Mouse (Mus musculus): ENCODE measurements around the gene Olfr311. TPM values are rescaled to one million over a fixed set of nuclear protein-coding genes. Genes with fewer than 3 reads are reported as not detected.
A peak's percentile ranks its signal among the peaks of the same experiment; 100 is the strongest.
"Not testable (repeated sequence)": the region's sequence is repeated elsewhere in the genome, so short reads cannot be mapped to it uniquely, and the experiment has no call there.

Olfr311 gene
- polyA plus RNA-seq (2015; fragmentation: Nextera tagmentation; extraction: Ambion mirVana), result not detected in 2 replicates

DNA sequence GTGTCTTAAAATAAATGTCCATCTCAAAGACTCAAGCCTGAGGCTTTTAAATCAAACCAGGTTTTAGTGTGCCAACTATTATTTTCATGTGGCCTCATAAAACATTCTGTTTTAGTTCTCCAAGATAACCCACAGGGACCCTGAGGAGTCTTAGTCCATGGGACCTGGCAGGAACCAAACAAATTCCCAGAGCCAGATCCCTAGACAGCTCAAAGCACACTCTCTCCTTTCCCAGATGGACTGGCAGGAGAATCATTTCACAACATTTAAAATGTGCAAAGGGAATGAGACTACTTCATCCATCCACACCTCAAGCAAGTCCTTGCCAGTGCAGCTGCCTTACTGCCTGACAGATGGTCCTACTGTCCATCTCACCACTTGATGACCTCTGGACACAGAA is at the start of gene Olfr311:
Olfr311 (plus strand) TSS at position 301 of the 400 bp plus-strand sequence.
- H3K9me3 ChIP-seq; H3K27me3 ChIP-seq; H3K9ac ChIP-seq; ATAC-seq (ENCODE audit: low FRiP score, low read depth); H3K4me3 ChIP-seq; H3K27ac ChIP-seq (replicated peaks); H3K4me1 ChIP-seq (replicated peaks); H3K36me3 ChIP-seq; H3K4me2 ChIP-seq: not testable (repeated sequence)

DNA sequence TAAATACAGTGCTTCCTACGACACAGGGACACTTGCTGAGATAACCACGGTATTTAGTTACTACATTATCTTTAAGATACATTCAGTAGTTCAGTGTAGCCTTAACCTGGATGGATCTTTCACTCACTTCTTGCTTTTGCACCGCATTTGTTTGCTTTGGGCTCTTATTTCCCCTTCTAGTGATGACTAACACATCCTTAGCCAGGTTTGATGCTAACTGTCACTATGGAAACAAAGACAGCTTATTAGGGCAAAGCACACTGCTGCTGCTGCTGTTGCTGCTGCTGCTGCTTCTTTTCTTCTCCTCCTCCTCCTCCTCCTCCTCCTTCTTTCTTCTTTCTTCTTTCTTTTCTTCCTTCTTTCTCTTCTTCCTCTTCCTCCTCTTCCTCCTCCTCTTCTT is 49.5 kb upstream of the Olfr311 start:
- H3K9ac ChIP-seq, result 0 out of 2 replicates have a peak overlapping the region, but pooled peaks have one; percentile 17
- H3K27ac ChIP-seq (replicated peaks), result no peak overlapping the region
- no peak overlapping the region for H3K4me3 ChIP-seq
- no peaks in the 10 kb centered on the region for H3K27me3 ChIP-seq
- ATAC-seq (ENCODE audit: low FRiP score, low read depth), result no peak
- whole genome bisulfite sequencing, result 24% methylated on average over 3 of the region's 3 CpGs
- no peaks in the 10 kb centered on the region for H3K9me3 ChIP-seq
- H3K36me3 ChIP-seq, result no peaks in the 10 kb centered on the region
- H3K4me2 ChIP-seq, result no peak overlapping the region
- no peaks in the 10 kb centered on the region for H3K4me1 ChIP-seq (replicated peaks)

DNA sequence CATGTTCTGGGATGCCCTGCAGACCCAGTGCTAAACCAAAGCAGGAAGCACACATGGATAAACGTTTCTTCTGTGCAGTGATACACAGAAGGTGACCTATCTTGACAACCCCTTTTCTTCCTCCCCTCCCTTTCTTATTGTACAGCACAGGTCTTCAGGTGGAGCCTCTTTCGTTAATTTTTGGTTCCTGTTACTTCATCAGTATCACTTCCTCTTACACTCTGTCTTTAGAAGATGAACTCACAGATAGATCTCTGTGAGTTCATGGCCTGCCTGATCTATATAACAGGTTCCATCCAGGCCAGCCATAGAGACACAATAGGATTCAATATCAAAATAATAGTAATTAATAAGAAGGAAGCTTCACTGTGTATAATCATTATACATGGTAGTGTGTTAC is 49.0 kb upstream of the Olfr311 start:
- H3K9ac ChIP-seq, result no peak overlapping the region
- ATAC-seq (ENCODE audit: low FRiP score, low read depth), result no peak
- H3K4me1 ChIP-seq (replicated peaks), result no peaks in the 10 kb centered on the region
- no peak overlapping the region for H3K4me3 ChIP-seq
- H3K36me3 ChIP-seq, result no peaks in the 10 kb centered on the region
- H3K4me2 ChIP-seq, result no peak overlapping the region
- no peaks in the 10 kb centered on the region for H3K9me3 ChIP-seq
- 56% methylated on average over 2 of the region's 2 CpGs for WGBS
- no peaks in the 10 kb centered on the region for H3K27me3 ChIP-seq
- H3K27ac ChIP-seq (replicated peaks), result no peak overlapping the region

DNA sequence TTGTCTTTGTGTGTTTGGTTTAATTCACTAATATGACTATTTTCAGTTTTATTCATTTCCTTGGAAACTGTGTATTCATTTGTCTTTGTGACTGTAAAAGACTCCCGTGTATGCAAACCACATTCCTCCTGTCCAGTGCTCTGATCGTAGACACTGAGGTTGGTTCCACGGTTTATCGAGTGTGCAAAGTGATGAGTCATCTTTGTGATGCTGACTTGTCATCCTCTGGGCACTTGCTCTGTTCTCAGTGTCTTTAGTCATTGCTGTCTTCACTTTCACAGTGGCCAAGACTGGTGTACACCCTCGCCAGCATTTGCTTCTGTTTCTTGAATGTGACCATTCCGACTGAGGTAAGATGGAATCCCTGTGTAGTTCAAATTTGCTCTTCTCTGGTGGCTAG is 48.4 kb upstream of the Olfr311 start:
- Histone ChIP-seq H3K4me1 (replicated peaks) (no peaks in the 10 kb centered on the region), H3K9me3 (no peaks in the 10 kb centered on the region), H3K9ac (no peak overlapping the region), H3K27ac (replicated peaks) (no peak overlapping the region), H3K4me3 (no peak overlapping the region), H3K36me3 (no peaks in the 10 kb centered on the region), H3K27me3 (no peaks in the 10 kb centered on the region), H3K4me2 (no peak overlapping the region)
- ATAC-seq (ENCODE audit: low FRiP score, low read depth), result no peak
- WGBS, result 85% methylated on average over 6 of the region's 6 CpGs

DNA sequence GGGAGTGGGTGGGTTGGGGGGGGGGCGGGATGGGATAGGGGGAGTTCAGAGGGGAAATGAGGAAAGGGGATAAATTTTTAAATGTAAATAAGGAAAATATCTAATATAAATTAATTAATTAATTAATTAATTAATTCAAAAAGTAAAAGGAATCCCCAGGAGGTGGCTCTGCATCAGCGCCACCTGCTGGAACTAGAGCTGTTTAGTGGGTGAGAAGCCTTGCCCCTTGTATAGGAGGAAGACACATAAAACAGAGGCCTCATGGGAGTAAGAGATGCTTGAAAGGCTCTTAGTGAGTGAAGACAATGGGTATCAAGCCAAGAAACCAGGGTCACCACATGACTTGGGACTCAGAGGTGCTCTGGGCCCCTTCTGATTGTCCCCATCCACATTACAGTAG is 43.2 kb upstream of the Olfr311 start:
- Histone ChIP-seq H3K36me3 (no peaks in the 10 kb centered on the region), H3K9ac (no peak overlapping the region), H3K4me3 (no peak overlapping the region), H3K4me1 (replicated peaks) (no peaks in the 10 kb centered on the region), H3K27me3 (no peaks in the 10 kb centered on the region), H3K27ac (replicated peaks) (no peak overlapping the region), H3K4me2 (no peak overlapping the region), H3K9me3 (no peaks in the 10 kb centered on the region)
- no peak for ATAC-seq (ENCODE audit: low FRiP score, low read depth)
- WGBS, result 100% methylated on average over 2 of the region's 2 CpGs

DNA sequence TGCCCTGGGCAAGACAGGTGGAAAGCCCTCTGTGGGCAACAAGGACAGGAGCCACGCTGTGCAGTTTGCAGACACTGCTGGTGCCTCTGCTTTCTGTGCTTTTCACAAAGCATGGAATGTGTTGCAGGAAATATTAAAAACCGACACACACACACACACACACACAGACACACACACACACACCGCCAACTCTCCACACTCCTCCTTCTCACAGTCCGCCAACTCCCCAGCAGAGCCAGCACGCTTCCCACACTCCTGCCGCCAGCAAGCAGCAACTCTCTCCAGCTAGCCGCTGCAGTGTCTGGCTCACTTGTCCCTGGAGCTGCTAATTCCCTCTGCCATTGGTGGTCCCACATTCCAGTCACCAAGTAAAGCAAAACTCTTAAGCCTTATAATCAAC is 42.2 kb upstream of the Olfr311 start:
- Histone ChIP-seq H3K4me1 (replicated peaks) (peaks cover 10% of the 10 kb centered on the region), H3K4me3 (no peak overlapping the region), H3K4me2 (no peak overlapping the region), H3K27ac (replicated peaks) (no peak overlapping the region), H3K27me3 (no peaks in the 10 kb centered on the region), H3K9me3 (no peaks in the 10 kb centered on the region), H3K36me3 (no peaks in the 10 kb centered on the region), H3K9ac (no peak overlapping the region)
- ATAC-seq (ENCODE audit: low FRiP score, low read depth), result no peak
- 85% methylated on average over 7 of the region's 7 CpGs for WGBS

DNA sequence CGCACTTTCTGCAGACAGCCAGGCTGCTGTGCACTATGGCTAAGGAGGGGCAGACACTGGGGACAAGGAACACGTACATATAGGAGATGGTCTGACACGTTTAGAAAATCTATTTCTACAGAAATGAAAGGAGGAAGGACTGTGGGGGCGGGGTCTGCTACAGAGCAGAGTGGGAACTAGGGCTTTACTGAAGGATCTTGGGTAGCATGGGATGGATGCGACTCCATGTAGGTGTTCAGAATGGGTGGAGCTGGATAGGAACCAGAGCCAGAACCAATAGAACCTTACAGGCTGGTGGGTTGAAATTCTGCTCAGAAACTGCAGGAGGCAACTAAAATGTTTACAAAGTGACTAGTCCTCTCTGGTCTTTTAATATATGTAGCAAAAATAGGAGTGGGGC is 39.3 kb upstream of the Olfr311 start:
- peaks cover 12% of the 10 kb centered on the region for H3K4me1 ChIP-seq (replicated peaks)
- H3K36me3 ChIP-seq, result no peaks in the 10 kb centered on the region
- no peak overlapping the region for H3K4me3 ChIP-seq
- 82% methylated on average over 5 of the region's 5 CpGs for WGBS
- no peaks in the 10 kb centered on the region for H3K9me3 ChIP-seq
- H3K4me2 ChIP-seq, result no peak overlapping the region
- ATAC-seq (ENCODE audit: low FRiP score, low read depth), result no peak
- no peaks in the 10 kb centered on the region for H3K27me3 ChIP-seq
- H3K27ac ChIP-seq (replicated peaks), result no peak overlapping the region
- no peak overlapping the region for H3K9ac ChIP-seq

DNA sequence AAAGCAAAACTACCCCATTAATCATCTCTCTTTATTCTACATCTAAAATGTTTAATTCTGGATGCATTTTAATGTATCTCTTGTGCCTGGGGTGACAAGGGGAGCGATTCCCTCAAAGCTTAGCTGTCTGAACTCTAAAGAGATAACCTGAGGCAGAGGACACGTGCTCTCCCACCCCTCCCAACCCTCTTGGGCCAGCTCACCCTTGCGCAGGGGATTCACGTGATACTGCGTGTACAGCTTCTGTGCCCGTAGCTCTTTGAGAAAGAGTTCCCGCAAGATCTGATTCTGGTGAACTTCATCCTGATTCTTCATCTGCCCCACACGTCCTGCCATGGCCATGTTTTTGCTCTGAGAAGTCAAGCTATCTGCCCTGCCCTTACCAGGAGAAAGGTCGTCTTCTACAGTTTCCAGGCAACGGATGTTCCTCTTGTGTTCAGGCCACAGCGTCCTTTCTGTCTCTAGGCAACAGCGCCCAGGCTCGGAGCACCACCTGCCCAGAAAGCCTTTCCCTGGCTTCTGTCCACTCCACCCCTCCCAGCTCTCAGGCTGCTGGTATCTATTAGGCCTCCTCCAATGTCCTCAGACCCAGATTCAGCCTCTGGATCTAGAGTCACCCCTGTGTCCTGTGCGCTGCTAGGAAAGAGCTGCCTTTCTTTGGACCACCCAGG is 37.4 kb upstream of the Olfr311 start, which contains the start of gene Fam183b:
Fam183b (minus strand) TSS at position 403 of the 671 bp plus-strand sequence.
- 23% methylated on average over 14 of the region's 14 CpGs for WGBS
- Histone ChIP-seq H3K27ac (replicated peaks) (no peak within 1 kb of the TSS), H3K9ac (peak within 1 kb of the TSS; percentile 16; the same call in 1 of the 2 replicates), H3K4me2 (peak within 1 kb of the TSS; percentile 42), H3K4me3 (peak within 1 kb of the TSS; percentile 14; the same call in 1 of the 2 replicates), H3K36me3 (no peaks in the 10 kb centered on the region), H3K4me1 (replicated peaks) (peaks cover 12% of the 10 kb centered on the region), H3K9me3 (no peaks in the 10 kb centered on the region), H3K27me3 (no peaks in the 10 kb centered on the region)
- ATAC-seq (ENCODE audit: low FRiP score, low read depth), result peak; percentile 78

DNA sequence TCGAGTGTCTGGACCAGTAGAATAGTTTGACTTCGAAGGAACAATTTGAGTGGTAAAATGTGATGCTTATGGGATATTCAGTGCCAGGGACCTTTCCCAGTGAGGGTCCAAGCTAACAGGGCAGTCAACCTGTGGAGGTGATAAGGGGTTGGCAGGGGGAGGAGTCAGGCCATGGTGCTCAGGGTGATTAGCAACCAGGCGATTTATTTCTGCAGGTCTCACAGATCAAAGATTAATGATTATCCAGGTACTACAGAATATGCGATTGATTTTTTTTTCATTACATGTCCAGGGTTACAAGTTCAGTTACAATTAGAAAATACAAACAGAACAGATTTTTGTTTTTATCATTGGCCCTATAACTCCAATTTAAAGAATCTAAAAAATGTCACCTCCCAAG is 35.2 kb upstream of the Olfr311 start:
- Histone ChIP-seq H3K27me3 (no peaks in the 10 kb centered on the region), H3K27ac (replicated peaks) (no peak overlapping the region), H3K4me3 (no peak overlapping the region), H3K4me2 (no peak overlapping the region), H3K9ac (no peak overlapping the region), H3K9me3 (no peaks in the 10 kb centered on the region), H3K4me1 (replicated peaks) (peaks cover 12% of the 10 kb centered on the region), H3K36me3 (no peaks in the 10 kb centered on the region)
- 82% methylated on average over 4 of the region's 4 CpGs for WGBS
- no peak for ATAC-seq (ENCODE audit: low FRiP score, low read depth)

DNA sequence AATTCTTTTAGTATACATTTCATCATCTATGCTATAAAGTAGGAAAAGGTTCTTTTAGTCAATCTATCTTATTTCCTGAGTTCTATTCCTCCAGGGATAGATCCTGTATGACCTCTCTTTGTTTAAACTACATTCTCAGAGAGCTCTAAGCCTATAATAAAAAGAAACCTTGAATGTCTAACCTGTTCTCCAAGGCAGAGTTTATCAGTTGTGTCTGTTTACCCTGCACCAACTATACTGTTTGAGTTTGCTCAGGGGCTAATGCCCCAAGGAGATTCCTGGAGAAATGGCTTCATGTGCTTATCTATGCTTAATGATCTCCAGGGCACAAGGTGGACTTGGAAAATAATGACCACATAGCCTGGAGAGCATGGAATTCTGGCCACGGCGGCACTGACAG is 34.7 kb upstream of the Olfr311 start:
- Histone ChIP-seq H3K36me3 (no peaks in the 10 kb centered on the region), H3K4me1 (replicated peaks) (peaks cover 12% of the 10 kb centered on the region), H3K9me3 (no peaks in the 10 kb centered on the region), H3K9ac (no peak overlapping the region), H3K27ac (replicated peaks) (no peak overlapping the region), H3K27me3 (no peaks in the 10 kb centered on the region), H3K4me2 (no peak overlapping the region), H3K4me3 (no peak overlapping the region)
- 85% methylated on average over 2 of the region's 2 CpGs for WGBS
- ATAC-seq (ENCODE audit: low FRiP score, low read depth), result no peak

DNA sequence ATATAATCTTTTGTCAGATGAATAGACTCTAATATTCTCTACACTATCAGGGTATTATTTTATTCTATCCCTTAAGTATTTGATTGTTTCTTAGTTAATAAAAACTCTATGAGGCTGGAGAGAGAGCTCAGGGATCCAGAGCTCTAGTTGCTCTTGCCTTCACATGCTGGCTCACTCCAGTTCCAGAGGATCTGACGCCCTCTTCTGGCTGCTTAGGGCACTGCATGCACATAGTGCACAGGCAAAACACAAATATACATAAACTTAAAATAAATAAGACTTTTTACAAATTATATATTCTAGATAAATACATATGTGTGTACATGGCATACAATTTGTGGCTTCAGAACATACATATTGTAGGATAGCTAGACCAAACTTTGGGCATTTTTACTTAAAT is 27.1 kb upstream of the Olfr311 start:
- ATAC-seq (ENCODE audit: low FRiP score, low read depth), result no peak
- no peaks in the 10 kb centered on the region for H3K36me3 ChIP-seq
- H3K4me3 ChIP-seq, result no peak overlapping the region
- H3K27ac ChIP-seq (replicated peaks), result no peak overlapping the region
- 3% methylated on average over 1 of the region's 1 CpGs for WGBS
- no peaks in the 10 kb centered on the region for H3K27me3 ChIP-seq
- H3K9ac ChIP-seq, result no peak overlapping the region
- no peaks in the 10 kb centered on the region for H3K4me1 ChIP-seq (replicated peaks)
- no peak overlapping the region for H3K4me2 ChIP-seq
- no peaks in the 10 kb centered on the region for H3K9me3 ChIP-seq

DNA sequence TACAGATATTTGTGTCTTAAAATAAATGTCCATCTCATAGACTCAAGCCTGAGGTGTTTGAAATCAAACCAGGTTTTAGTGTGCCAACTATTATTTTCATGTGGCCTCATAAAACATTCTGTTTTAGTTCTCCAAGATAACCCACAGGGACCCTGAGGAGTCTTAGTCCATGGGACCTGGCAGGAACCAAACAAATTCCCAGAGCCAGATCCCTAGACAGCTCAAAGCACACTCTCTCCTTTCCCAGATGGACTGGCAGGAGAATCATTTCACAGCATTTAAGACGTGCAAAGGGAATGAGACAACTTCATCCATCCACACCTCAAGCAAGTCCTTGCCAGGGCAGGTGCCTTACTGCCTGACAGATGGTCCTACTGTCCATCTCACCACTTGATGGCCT is 24.4 kb upstream of the Olfr311 start, which contains the start of gene Olfr313:
Olfr313 (plus strand) TSS at position 301 of the 400 bp plus-strand sequence.
- H3K36me3 ChIP-seq; H3K4me3 ChIP-seq; H3K27me3 ChIP-seq; H3K9me3 ChIP-seq; H3K9ac ChIP-seq; H3K4me1 ChIP-seq (replicated peaks); H3K4me2 ChIP-seq; H3K27ac ChIP-seq (replicated peaks); ATAC-seq (ENCODE audit: low FRiP score, low read depth): not testable (repeated sequence)
- WGBS, result 68% methylated on average over 1 of the region's 1 CpGs

DNA sequence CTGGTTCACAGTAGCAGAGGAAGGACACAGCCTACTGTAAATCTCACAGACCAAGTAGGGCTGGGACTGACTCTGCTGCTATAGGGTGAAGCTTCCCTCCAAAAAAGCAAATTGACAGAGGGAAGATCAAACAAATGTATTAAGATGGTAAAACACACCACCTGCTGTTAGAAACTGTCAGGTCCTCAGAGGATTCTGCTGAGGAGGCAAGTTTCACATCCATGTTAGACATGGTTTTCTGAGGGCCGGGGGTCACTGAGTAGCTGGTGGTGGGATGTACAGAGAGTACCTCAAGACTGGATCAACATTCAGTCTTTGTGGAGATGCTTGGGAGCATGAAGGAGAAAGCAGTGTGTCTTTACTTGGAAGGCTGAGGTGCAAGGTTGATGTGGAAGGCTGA is 23.4 kb upstream of the Olfr311 start:
- 84% methylated on average over 1 of the region's 1 CpGs for WGBS
- Histone ChIP-seq H3K9ac (no peak overlapping the region), H3K4me1 (replicated peaks) (no peaks in the 10 kb centered on the region), H3K4me2 (no peak overlapping the region), H3K27ac (replicated peaks) (no peak overlapping the region), H3K36me3 (no peaks in the 10 kb centered on the region), H3K9me3 (no peaks in the 10 kb centered on the region), H3K4me3 (no peak overlapping the region), H3K27me3 (no peaks in the 10 kb centered on the region)
- ATAC-seq (ENCODE audit: low FRiP score, low read depth), result no peak
